Mouse (Mus musculus) kidney, embryonic 15.5 days (tissue): Measurements from ENCODE around the gene Setd5. TPM values are rescaled to one million over a fixed set of nuclear protein-coding genes. Genes with fewer than 3 reads are reported as not detected.

ENCODE experiments used
- ATAC-seq: fragments of 200-750 bp; cut with Nextera tagmentation; replicated peaks from 2 replicates; pipeline ENCODE4 v1.8.0; 2017; ENCODE audit warnings: moderate TSS enrichment; ENCODE audit not compliant: low FRiP score
- H3K27ac ChIP-seq: fragments of 300-500 bp; sonication (generic); 2 replicates; pipeline ENCODE4 v1.5.1; 2015; ENCODE audit warnings: mild to moderate bottlenecking, inconsistent platforms
- H3K27me3 ChIP-seq: fragments of 300-500 bp; sonication (generic); 2 replicates; pipeline ENCODE4 v1.6.1; 2015; ENCODE audit warnings: inconsistent platforms
- H3K36me3 ChIP-seq: fragments of 300-500 bp; sonication (generic); 2 replicates; pipeline ENCODE4 v1.6.1; 2015; ENCODE audit warnings: inconsistent platforms
- H3K4me1 ChIP-seq: fragments of 300-500 bp; sonication (generic); 2 replicates; pipeline ENCODE4 v1.6.1; 2015; ENCODE audit warnings: inconsistent platforms
- H3K4me2 ChIP-seq: fragments of 300-500 bp; sonication (generic); 2 replicates; pipeline ENCODE4 v1.6.1; 2015; ENCODE audit warnings: moderate library complexity, mild to moderate bottlenecking, inconsistent platforms
- H3K4me3 ChIP-seq: fragments of 300-500 bp; sonication (generic); replicated peaks from 2 replicates; pipeline ENCODE4 v1.5.1; 2015; ENCODE audit warnings: mild to moderate bottlenecking, inconsistent platforms
- H3K9ac ChIP-seq: fragments of 300-500 bp; sonication (generic); 2 replicates; pipeline ENCODE4 v1.6.1; 2015; ENCODE audit warnings: mild to moderate bottlenecking, inconsistent platforms
- H3K9me3 ChIP-seq: fragments of 300-500 bp; sonication (generic); replicated peaks from 2 replicates; pipeline ENCODE4 v1.6.1; 2016; ENCODE audit warnings: inconsistent platforms
- WGBS: fragments of 180-500 bp; shearing (Covaris S2); methylation state at CpG from one replicate; pipeline ENCODE4 v1.1.7; 2015; ENCODE audit warnings: mixed read lengths; 5-methylcytosine and 5-hydroxymethylcytosine counted together
- polyA plus RNA-seq: library from polyadenylated mRNA; unstranded; fragments of >200 nt; fragmentation: Nextera tagmentation; extraction: Ambion mirVana; gene quantifications from 2 replicates; pipeline ENCODE4 v1.2.1, GENCODE M21; 2015

Setd5 gene
- polyA plus RNA-seq, 1 experiment from 2014 or later = 75.9 TPM

GRCm38 (mm10) chr6:113154886-113155285, 77.7 kb downstream of the Setd5 start:
- H3K36me3 ChIP-seq = peaks cover 79% of the 10 kb centered on the region

DNA sequence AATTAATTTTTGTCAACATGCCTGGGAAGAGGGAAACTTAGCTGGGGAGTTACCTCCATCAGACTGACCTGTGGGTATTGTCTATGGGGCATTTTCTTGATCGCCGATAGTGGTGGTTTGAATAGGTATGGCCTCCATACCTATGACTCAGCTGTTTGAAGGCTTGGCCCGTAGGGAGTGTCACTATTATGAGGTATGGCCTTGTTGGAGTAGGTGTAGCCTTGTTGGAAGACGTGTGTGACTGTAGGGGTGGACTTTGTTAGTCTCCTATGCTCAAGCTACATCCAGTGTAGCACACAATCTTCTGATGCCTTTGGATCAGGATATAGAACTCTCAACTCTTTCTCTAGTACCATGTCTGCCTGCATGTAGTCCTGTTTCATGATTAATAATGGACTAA, 78.9 kb downstream of the Setd5 start:
- ATAC-seq = no peak
- no peak overlapping the region for H3K4me3 ChIP-seq
- no peaks in the 10 kb centered on the region for H3K27me3 ChIP-seq
- 89% methylated on average over 4 of the region's 4 CpGs for WGBS
- H3K27ac ChIP-seq = no peak overlapping the region
- no peaks in the 10 kb centered on the region for H3K9me3 ChIP-seq
- H3K36me3 ChIP-seq = peaks cover 75% of the 10 kb centered on the region
- H3K4me2 ChIP-seq = no peak overlapping the region
- no peak overlapping the region for H3K9ac ChIP-seq
- no peaks in the 10 kb centered on the region for H3K4me1 ChIP-seq

More at GRCm38 (mm10) chr6:113154886-113155285, 77.7 kb downstream of the Setd5 start:
- H3K4me2 ChIP-seq = no peak overlapping the region
- H3K4me1 ChIP-seq = no peaks in the 10 kb centered on the region
- no peaks in the 10 kb centered on the region for H3K27me3 ChIP-seq
- H3K4me3 ChIP-seq = no peak overlapping the region
- no peak overlapping the region for H3K9ac ChIP-seq
- ATAC-seq = no peak
- no peak overlapping the region for H3K27ac ChIP-seq
- 87% methylated on average over 6 of the region's 6 CpGs for WGBS
- H3K9me3 ChIP-seq = no peaks in the 10 kb centered on the region

- H3K36me3 ChIP-seq = peaks cover 40% of the 10 kb centered on the region
- no peaks in the 10 kb centered on the region for H3K4me1 ChIP-seq
- H3K27me3 ChIP-seq = no peaks in the 10 kb centered on the region
- WGBS = 93% methylated on average over 10 of the region's 10 CpGs
- no peak overlapping the region for H3K4me3 ChIP-seq
- no peaks in the 10 kb centered on the region for H3K9me3 ChIP-seq
- H3K27ac ChIP-seq = no peak overlapping the region
- H3K9ac ChIP-seq = no peak overlapping the region
- no peak for ATAC-seq
- H3K4me2 ChIP-seq = no peak overlapping the region
These were observed 82.9 kb downstream of the Setd5 start for GRCm38 (mm10) chr6:113160106-113160505.

GRCm38 (mm10) chr6:113161982-113162381, 84.8 kb downstream of the Setd5 start:
- Histone ChIP-seq H3K4me1 (peaks cover 5% of the 10 kb centered on the region), H3K27ac (no peak overlapping the region), H3K4me3 (no peak overlapping the region), H3K9me3 (no peaks in the 10 kb centered on the region), H3K27me3 (no peaks in the 10 kb centered on the region), H3K4me2 (no peak overlapping the region), H3K36me3 (peaks cover 21% of the 10 kb centered on the region), H3K9ac (no peak overlapping the region)
- ATAC-seq = no peak
- 89% methylated on average over 1 of the region's 1 CpGs for WGBS

GRCm38 (mm10) chr6:113163513-113163912, 86.3 kb downstream of the Setd5 start:
- H3K36me3 ChIP-seq = peaks cover 12% of the 10 kb centered on the region; the same call in 1 of the 2 replicates
- H3K27me3 ChIP-seq = no peaks in the 10 kb centered on the region
- H3K4me3 ChIP-seq = no peak overlapping the region
- peaks cover 6% of the 10 kb centered on the region for H3K4me1 ChIP-seq
- no peak for ATAC-seq
- H3K9ac ChIP-seq = no peak overlapping the region
- no peak overlapping the region for H3K4me2 ChIP-seq
- no peaks in the 10 kb centered on the region for H3K9me3 ChIP-seq
- no peak overlapping the region for H3K27ac ChIP-seq

DNA sequence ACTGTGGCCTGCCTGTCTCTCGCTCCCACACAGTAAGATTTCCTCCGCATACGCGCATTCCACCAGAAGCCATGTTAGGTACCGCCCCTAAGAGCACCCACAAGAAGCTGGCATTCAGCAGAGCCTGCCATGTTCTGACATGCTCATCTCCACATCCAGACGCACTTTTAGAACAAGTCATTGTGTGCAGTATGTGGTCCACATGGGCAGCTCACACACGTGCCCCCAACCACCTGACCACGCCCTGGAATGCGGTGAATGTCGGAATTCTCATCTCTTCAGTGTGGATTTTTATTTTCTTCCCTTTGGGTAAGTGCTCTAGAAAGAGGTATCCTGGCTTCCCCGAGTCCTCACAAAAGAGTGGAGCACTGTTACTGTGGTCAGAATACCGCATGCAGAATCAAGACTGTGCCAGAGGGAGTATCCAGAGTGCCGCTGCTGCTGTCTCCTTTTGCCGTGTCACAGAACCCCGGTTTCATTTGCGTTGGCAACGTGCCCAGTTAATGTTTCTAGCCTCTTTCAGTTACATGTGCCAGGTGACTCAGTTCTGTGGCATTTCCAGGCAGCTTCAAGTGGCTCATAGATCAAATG, 89.6 kb downstream of the Setd5 start:
- H3K9me3 ChIP-seq = no peaks in the 10 kb centered on the region
- peaks cover 6% of the 10 kb centered on the region for H3K4me1 ChIP-seq
- ATAC-seq = peak; percentile 50; the same call in 1 of the 2 replicates
- no peak overlapping the region for H3K9ac ChIP-seq
- H3K27me3 ChIP-seq = no peaks in the 10 kb centered on the region
- no peak overlapping the region for H3K4me3 ChIP-seq
- H3K4me2 ChIP-seq = peak overlapping the region; percentile 26
- H3K27ac ChIP-seq = no peak overlapping the region
- 62% methylated on average over 17 of the region's 17 CpGs for WGBS
- no peaks in the 10 kb centered on the region for H3K36me3 ChIP-seq

GRCm38 (mm10) chr6:113168316-113168975, 91.3 kb downstream of the Setd5 start:
- Histone ChIP-seq H3K4me1 (peaks cover 6% of the 10 kb centered on the region), H3K27me3 (no peaks in the 10 kb centered on the region), H3K4me3 (no peak overlapping the region), H3K9ac (no peak overlapping the region), H3K9me3 (no peaks in the 10 kb centered on the region), H3K27ac (no peak overlapping the region), H3K36me3 (no peaks in the 10 kb centered on the region), H3K4me2 (no peak overlapping the region)
- WGBS = 90% methylated on average over 7 of the region's 7 CpGs
- ATAC-seq = no peak

DNA sequence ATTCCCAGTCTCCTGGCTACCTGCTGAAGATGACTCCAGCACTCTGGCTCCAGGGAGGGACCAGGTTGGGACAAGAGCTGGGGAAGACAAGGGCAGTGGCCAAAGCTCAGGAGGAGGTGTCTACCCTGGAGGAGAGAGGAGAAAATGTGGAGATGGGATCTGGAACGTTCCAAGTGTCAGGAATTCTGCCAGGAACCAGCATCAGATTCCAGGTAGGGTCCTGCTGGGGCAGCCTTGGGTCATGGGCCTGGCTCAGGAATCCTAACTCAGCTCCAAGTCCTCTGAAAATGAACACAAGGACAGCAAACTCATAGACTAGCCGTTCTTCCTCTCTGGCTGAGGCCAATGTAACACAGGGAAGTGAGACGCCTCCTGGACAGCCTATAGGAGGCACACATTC, 92.7 kb downstream of the Setd5 start:
- H3K9me3 ChIP-seq = no peaks in the 10 kb centered on the region
- ATAC-seq = no peak
- no peak overlapping the region for H3K9ac ChIP-seq
- no peaks in the 10 kb centered on the region for H3K36me3 ChIP-seq
- no peak overlapping the region for H3K27ac ChIP-seq
- no peaks in the 10 kb centered on the region for H3K27me3 ChIP-seq
- 62% methylated on average over 3 of the region's 3 CpGs for WGBS
- no peak overlapping the region for H3K4me2 ChIP-seq
- no peak overlapping the region for H3K4me3 ChIP-seq
- peaks cover 6% of the 10 kb centered on the region for H3K4me1 ChIP-seq

GRCm38 (mm10) chr6:113170651-113171050, 93.5 kb downstream of the Setd5 start:
- WGBS = 86% methylated on average over 8 of the region's 8 CpGs
- Histone ChIP-seq H3K36me3 (no peaks in the 10 kb centered on the region), H3K27me3 (no peaks in the 10 kb centered on the region), H3K4me3 (no peak overlapping the region), H3K4me2 (no peak overlapping the region), H3K9me3 (no peaks in the 10 kb centered on the region), H3K27ac (no peak overlapping the region), H3K4me1 (peaks cover 6% of the 10 kb centered on the region), H3K9ac (no peak overlapping the region)
- no peak for ATAC-seq

DNA sequence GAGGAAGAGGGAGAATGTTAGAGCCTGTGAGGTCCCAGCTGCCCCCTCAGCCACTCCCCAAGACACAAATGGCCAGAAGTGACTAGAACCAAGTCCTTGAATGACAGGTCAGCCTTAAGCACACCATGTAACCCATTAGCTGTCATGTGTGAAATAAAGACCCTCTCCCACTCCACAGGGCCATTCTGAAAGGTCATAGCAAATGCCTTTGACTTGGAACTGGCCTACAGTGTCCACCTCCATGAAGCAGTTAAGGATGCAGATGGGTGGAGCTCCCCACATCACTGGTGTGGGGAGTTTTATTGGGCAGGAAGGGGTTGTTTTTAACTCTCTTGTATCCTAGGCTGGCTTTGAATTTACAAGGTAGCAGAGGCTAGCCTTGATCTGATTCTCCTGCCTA, 94.8 kb downstream of the Setd5 start:
- H3K27me3 ChIP-seq = no peaks in the 10 kb centered on the region
- H3K9ac ChIP-seq = no peak overlapping the region
- H3K27ac ChIP-seq = no peak overlapping the region
- H3K9me3 ChIP-seq = no peaks in the 10 kb centered on the region
- no peaks in the 10 kb centered on the region for H3K36me3 ChIP-seq
- no peak for ATAC-seq
- no peak overlapping the region for H3K4me3 ChIP-seq
- peaks cover under 1% of the 10 kb centered on the region for H3K4me1 ChIP-seq
- H3K4me2 ChIP-seq = no peak overlapping the region

GRCm38 (mm10) chr6:113172568-113172967, 95.4 kb downstream of the Setd5 start:
- Histone ChIP-seq H3K4me2 (no peak overlapping the region), H3K4me3 (no peak overlapping the region), H3K27ac (no peak overlapping the region), H3K9me3 (no peaks in the 10 kb centered on the region), H3K4me1 (no peaks in the 10 kb centered on the region), H3K27me3 (no peaks in the 10 kb centered on the region), H3K9ac (no peak overlapping the region), H3K36me3 (no peaks in the 10 kb centered on the region)
- 75% methylated on average over 1 of the region's 1 CpGs for WGBS
- ATAC-seq = no peak

GRCm38 (mm10) chr6:113175469-113175868, 98.3 kb downstream of the Setd5 start:
- Histone ChIP-seq H3K36me3 (no peaks in the 10 kb centered on the region), H3K27me3 (no peaks in the 10 kb centered on the region), H3K9ac (no peak overlapping the region), H3K4me2 (no peak overlapping the region), H3K4me3 (no peak overlapping the region), H3K4me1 (no peaks in the 10 kb centered on the region), H3K9me3 (no peaks in the 10 kb centered on the region), H3K27ac (no peak overlapping the region)
- 92% methylated on average over 3 of the region's 3 CpGs for WGBS
- no peak for ATAC-seq

GRCm38 (mm10) chr6:113176613-113177012, 99.4 kb downstream of the Setd5 start:
- Histone ChIP-seq H3K9me3 (no peaks in the 10 kb centered on the region), H3K27ac (no peak overlapping the region), H3K4me1 (no peaks in the 10 kb centered on the region), H3K27me3 (no peaks in the 10 kb centered on the region), H3K36me3 (no peaks in the 10 kb centered on the region), H3K4me3 (no peak overlapping the region), H3K4me2 (no peak overlapping the region), H3K9ac (no peak overlapping the region)
- no peak for ATAC-seq
- WGBS = 83% methylated on average over 8 of the region's 8 CpGs
